Mouse (Mus musculus) layer of hippocampus, adult 11-12 months (tissue): ENCODE measurements at regions not wholly inside any gene's neighbourhood (a gene's known extent, or its start where the extent isn't known, plus 50 kb on each side); places are given as distances from the start of the nearest gene placed in this dataset.
A peak's percentile ranks its signal among the peaks of the same experiment; 100 is the strongest.

Source experiments
- DNase-seq: peaks from one replicate; pipeline ENCODE4 v3.0.0; 2022; ENCODE audit warnings: low spot score

DNA sequence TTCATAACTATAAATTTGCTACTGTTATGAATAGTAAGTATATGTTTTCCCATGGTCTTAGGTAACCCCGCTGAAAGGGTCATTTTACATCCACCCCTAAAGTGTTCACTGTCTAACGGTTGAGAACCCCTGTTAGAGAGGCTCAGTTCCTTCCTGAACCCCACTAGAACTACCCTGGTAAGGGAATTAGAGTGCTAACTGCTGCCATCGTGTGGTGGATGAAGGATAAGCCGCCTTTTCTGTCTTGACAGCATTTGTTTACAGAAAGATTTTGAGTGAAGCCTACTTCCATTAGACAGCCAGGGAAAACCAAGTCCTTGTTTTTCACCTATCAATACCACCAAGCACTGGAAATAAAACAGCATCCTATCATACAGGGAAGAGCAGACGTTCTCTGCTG is 90.3 kb upstream of the Tbx22 start:
- peak; percentile 3 for DNase-seq
